Mouse (Mus musculus): Measurements from ENCODE around the gene Vsig10.
"Not testable (repeated sequence)": the region's sequence is repeated elsewhere in the genome, so short reads cannot be mapped to it uniquely, and the experiment has no call there.

Vsig10 gene

DNA sequence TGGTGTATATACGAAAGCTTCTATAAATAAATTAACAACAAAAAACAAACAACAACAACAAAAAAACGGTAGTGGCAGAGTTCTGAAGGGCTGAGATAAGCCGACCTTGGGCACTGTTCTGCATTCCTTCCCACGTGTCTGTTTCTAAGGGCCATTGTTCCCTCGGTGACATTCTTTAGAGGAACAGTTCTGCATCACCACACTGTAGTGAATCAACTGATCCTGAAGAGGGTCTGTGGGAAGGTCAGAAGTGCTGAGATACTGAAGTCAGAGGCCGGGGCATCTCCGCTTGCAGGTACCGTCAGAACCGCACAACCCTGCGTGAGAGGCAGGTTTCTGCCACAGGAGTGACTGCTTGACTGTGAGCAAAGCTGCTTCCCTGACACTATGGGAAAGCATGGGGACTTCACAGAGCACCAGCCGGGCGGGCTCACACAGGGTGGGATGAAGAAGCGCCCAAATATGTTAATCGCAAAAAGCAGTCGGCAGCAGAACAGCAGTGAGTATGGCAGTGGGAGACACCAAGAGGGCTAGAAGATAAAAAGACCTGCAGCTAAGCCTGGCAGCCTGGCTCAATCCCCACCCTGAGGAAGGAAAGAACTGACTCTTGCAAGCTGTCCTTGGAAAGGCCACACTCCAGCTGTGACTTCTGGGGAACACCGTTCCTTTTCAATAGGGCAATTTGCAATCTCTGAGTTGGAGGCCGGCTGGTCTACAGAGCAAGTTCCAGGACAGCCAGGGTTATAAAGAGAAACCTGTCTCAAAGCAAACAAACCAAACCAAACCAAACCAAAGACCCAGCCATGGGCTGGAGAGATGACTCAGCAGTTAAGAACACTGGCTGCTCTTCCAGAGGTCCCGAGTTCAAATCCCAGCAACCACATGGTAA, 14.9 kb upstream of the Vsig10 start:
- DNase-seq (ENCODE audit: low read depth, low spot score) = no peak

DNA sequence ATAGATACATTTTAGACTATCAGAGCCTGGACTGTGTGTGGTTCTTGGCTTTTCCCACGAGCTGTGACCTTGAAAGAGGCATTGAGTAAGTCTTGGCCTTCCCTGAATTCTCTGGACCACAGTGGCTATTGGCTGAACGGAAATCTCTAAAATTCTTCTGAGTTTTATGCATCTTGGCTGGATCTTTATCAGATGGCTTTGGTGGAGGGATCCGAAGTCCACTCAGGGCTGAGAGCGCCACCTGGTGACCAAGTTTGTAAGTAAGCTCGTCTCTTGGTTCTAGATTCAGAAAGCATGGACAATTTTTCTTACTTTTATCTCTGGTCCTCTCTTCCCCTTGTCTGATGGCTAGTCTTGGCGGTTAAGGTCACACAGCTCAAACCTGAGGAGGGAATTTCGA, 13.9 kb upstream of the Vsig10 start:
- DNase-seq (ENCODE audit: low read depth, low spot score) = no peak

DNA sequence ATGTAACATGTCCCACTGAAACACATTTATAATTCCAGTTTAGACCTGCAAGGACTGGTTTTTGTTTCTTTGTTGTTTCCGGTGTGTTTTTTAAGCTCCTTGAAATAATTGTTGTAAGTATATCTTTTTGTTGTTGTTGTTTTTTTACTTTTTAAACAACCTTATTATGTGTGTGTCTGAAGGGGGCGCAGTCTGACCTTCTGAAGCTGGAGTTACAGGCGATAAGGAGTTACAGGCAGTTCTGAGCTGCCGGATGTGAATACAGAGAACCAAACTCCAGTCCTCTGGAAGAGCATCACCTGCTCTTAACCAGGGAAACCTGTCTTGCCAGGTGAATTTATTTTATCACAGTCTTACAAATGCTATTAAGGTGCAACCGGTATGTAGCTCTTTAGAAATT, 13.1 kb upstream of the Vsig10 start:
- no peak for DNase-seq (ENCODE audit: low read depth, low spot score)

DNA sequence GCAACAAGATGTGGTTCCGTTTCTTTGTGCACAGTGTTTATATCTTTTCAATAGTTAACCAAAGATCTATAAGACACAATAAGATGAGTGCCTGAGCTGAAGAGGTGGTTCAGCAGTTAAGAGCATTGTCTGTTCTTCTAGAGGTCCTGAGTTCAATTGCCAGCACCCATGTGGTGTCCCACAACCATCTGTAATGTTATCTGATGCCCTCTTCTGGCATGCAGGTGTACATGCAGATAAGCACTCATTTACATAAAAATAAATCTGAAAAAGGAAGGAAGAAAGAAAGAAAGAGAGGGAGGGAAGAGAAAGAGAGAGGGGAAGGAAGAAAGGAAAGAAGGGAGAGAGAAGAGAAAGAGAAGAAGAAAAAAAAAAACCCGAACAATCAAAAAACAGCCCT, 12.1 kb upstream of the Vsig10 start:
- DNase-seq (ENCODE audit: low read depth, low spot score) = no peak

DNA sequence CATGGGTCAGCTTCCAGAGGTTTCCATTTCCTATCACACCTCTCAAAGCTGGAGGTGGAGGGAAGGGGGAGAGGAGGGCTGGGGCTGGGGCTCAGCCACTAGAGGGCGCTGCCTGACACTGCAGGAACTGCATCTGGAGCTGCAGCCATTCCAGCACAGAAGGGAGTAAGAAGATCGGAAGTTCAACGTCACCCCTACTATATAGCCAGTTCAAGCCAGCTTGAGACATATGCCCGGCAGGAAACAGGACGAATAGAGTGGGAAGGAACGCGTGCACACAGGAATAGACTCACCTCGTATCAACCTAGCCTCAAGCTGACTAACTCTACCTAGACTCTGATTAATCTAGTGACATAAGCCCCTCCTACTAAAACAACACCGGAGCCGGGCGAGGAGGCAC, 11.2 kb upstream of the Vsig10 start:
- DNase-seq (ENCODE audit: low read depth, low spot score) = peak; percentile 75

DNA sequence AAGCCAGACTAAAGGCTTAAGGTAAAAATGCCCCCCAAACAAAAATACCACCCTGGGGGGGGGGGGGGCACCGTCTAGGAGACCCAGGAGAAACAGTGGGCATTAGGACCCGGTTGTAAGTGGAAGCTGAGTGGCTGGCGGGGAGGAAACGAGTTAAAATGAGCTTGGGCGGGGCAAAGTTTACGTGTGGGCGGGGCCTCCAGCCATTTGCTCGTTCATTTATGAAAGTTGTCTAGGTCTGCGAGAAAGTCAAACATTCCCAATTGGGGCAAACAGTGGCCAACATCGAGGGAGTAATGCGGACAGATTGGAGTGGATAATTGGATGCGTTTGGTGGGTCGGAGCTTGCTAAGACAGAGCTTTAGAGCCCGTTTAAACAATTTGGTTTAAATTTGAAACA, 5.5 kb upstream of the Vsig10 start:
- DNase-seq (ENCODE audit: low read depth, low spot score) = no peak

DNA sequence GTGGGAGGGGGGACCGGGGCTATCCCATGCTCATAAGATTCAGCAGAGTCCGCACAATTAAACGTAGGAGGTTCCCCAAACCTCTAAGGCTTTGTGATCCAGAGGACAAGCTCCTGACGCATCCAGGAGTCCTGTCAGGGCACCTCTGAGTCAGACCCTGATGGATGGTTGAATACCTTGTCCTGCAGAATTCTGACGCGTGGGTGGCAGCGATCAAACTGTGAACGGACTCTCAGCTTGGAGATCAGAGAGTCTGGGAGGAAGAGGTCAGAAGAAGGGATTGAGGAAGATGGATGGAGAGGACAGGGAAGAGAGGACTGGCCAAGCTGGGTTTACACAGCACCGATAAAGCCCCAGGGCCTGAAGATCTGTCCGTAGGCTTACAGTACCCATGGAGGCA, 5.0 kb upstream of the Vsig10 start:
- no peak for DNase-seq (ENCODE audit: low read depth, low spot score)

DNA sequence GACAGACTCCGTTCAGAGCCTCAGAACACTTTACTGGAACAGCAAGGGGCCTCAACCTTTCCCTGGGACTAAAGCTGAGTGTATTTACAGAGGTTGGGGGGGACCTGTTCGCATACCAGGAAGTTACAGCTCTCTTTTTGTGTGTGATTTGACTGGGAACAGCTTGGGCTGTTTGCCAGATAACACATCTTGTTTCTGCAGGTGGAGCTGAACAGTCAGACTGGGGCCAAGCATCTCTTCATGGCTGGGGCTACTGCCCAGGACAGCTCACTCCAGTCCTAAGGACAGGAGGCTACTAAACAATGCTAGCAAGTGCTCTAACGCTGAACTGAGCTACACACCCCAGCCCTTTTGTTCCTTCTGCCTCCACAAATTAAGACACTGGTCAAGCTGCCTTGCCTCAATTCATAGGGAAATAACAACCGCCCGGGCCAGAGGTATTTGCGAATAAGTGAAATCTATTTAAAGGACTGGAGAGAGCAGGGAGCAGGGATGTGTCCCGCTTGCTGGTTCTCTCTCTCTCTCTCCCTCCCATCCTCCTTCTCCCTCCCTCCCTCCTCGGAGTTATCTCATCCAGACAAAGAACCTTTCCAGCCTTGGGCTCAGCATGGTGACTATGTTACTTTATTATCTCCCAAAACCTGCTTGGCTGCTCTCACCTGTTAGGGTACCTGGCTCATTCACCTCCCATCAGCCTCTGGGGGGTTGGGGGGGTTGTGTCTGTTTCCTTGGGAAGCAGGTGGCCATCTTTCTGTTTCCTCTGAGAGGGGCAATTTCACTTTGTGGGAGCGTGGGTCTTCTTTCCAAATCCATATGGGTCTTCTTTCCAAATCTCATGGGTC, 4.1 kb upstream of the Vsig10 start:
- DNase-seq (ENCODE audit: low read depth, low spot score) = no peak

DNA sequence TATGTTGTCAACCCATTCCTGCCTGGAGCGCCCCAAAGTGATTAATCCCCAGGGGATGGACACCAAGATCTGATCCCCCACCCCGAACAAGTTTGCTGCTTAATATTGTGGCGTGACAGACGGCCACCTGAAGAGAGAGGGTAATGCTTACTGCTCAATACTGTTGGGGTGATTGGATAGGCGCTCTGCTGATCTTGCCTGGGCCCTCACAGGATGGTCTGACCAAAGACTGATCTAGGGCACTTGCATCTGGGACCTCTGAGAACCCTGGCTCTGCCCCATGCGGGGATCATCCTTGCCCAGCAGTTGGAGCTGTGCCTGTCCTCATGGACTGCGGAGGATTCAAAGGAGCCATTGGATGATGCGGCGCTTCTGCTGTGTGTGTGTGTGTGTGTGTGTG, 4.9 kb downstream of the Vsig10 start:
- no peak for DNase-seq (ENCODE audit: low read depth, low spot score)

DNA sequence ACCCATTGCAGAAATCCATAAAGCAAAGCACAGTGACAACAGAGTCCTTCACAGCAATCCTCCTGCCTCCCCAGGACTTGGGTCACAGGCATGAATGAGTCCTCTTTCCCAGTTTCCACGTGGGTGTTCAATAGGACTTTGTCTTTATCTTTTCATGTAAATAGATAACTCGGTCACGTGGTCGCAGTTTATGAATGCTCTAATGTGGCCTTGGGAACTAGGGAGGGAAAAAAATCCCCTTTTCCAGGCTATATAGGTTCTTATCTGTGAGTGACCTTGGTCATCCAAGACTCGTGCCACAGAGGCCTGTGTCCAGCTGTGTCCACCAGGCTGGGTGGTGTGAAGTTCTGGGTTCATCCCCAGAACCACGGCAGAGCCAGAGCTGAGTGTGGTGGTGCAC, 7.5 kb downstream of the Vsig10 start:
- no peak for DNase-seq (ENCODE audit: low read depth, low spot score)

DNA sequence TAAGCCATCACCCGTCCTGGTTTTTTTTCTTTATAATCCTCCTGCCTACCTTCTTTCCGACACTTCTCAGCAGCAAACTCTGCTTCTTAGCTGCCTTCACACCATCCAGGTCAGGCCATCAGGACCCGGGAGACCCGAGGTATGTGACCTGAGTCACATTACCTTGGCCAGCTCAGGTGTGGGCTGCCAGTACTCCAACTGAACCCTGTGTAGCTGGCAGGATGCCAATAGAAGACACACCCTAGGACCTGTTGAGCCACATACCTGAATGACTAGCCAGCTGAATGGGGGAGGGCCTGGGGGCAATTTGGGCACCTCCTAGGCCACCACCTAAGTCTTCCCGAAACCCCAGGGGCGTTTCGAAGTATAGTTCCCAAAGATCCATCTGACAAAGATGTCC, 11.6 kb downstream of the Vsig10 start:
- no peak for DNase-seq (ENCODE audit: low read depth, low spot score)

DNA sequence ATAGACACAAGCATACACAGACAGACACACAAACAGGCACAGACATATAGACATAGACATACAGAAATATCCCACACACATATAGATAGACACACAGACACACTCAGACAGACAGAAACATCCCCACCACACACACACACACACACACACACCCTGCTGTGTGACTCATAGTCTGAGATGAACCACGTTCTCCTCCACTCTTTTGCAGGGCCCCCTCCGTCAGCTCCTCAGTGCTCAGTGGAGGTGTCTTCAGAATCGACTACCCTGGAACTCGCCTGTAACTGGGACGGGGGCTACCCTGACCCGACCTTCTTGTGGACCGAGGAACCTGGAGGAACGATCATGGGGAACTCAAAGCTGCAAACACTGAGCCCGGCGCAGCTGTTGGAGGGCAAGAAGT, 19.1 kb downstream of the Vsig10 start:
- no peak for DNase-seq (ENCODE audit: low read depth, low spot score)

DNA sequence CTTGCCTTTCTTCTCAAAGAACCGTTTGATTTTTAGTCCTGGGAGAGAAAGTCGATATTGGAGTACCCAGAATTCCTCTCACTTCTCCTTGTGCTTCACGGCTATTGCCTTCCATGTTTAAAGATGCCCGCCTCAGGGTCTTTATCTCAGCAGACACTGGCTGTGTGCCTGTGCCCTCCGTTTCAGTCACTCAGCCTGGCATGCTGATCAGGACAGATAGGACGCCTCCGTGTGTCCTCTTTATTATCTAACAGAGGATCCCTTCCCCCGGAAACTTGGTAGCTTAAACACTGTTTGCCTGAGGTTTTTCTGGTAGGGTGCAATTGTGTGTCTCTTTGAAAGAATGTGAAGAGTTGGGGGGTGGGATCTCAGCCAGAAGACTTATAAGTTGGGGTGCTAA, 19.6 kb downstream of the Vsig10 start:
- no peak for DNase-seq (ENCODE audit: low read depth, low spot score)

DNA sequence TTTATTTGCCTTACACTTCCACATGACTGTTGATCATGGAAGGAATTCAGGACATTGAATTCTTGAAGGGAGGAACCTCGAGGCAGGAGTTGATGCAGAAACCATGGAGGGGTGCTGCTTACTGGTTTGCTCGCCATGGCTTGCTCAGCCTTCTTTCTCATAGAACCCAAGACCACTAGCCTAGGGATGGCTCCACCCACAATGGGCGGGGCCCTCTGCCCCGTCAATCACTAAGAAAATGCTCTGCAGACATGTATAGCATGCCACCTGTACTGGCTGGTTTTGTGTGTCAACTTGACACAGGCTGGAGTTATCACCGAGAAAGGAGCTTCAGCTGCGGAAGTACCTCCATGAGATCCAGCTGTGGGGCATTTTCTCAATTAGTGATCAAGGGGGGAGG, 21.2 kb downstream of the Vsig10 start:
- no peak for DNase-seq (ENCODE audit: low read depth, low spot score)

DNA sequence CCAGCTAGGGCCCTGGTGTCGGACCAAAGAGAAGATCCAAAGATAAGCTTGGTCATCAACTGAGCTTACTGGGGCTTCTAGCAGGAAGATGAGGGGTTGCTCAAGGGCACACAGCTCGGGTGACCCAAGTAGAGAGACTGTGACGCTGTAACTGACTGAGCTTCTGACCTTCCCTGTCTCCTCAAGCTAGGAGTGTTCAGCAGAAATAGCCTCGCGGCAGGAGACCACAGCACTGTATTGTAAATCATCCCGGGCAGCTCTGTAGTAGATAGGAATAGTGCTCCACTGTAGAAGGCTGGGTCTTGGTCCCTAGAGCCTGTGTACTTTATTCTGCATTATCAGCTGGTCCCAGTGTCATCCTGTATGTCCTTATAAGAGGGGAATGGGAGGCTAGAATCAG, 23.0 kb downstream of the Vsig10 start:
- DNase-seq (ENCODE audit: low read depth, low spot score) = no peak

DNA sequence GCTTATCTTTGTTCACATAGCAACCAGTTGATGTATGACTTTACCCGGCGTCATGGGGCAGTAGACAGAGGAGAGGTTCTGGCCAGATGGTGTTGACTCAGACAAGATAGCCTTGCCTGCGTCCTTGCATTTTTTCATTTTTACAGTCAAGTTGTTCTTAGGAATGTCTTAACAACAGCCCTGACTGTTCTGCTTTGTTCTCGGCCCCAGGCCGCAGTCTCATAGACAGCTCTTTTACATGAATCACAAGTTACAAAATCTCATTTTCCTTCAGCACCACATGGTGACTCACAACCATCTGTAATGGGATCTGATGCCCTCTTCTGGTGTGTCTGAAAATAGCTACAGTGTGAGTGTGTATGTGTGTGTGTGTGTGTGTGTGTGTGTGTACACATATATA, 25.6 kb downstream of the Vsig10 start:
- DNase-seq (ENCODE audit: low read depth, low spot score) = not testable (repeated sequence)

DNA sequence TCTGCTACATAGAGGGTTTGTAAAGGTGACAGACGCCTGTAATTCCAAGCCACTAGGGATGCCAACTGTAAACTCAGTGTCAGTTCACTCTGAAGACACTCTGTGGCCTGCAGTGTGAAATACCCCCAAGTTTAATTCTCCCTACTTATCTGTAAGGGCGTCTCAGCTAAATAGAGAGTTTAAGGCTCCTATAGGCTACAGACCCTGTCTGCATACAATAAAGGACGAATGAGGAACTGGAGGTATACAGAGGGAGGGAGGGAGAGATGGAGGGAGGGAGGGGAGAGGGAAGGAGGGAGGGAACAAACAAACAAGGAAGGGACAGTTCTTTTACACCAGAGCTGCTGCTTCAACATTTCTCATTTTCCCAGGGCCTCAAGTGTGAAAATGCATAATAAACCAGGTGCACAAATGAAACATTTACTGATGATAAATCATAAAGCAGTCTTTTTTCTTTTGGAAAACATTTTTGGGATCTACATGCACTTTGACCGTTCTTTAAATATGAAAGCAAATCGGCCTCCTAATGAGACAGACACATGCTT, 26.6 kb downstream of the Vsig10 start:
- DNase-seq (ENCODE audit: low read depth, low spot score) = no peak

DNA sequence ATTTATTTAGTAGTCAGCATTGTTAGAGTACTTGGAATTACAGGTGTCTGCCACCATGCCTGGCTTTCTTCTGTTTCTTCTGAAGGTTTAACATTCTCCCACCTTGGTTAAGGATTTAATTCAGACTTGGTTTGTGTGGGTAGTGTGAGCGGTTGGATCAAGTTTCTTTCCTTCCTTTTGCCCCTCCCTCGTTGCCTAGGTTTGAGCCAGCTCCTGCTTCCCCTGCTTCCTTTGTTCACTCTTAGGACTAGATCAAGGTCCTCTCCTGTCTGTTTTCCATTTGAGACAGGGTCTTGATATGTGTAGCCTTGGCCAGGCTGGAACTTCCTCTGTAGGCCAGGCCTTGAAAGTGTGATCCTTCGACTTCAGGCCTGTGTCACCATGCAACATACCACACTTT, 27.4 kb downstream of the Vsig10 start:
- no peak for DNase-seq (ENCODE audit: low read depth, low spot score)

DNA sequence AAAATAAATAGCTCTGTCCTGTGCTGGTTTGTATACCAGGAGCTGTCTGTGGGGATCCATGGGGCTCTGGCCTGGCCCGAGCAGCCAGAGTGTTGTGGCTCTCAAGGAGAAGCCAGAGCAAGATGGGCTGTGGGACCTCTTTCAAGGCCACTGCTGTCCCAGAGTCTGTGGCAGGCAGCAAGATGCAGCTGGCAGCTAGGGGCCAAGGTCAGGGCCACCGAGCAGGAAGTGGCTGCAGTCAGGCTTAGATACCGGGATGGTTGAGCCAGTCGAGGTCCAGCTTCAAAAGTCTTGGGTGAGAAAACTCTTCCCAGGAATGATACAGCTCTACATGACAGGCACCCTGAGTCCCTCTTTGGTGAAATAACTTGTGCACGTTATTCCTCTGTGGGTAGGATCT, 28.1 kb downstream of the Vsig10 start:
- no peak for DNase-seq (ENCODE audit: low read depth, low spot score)

DNA sequence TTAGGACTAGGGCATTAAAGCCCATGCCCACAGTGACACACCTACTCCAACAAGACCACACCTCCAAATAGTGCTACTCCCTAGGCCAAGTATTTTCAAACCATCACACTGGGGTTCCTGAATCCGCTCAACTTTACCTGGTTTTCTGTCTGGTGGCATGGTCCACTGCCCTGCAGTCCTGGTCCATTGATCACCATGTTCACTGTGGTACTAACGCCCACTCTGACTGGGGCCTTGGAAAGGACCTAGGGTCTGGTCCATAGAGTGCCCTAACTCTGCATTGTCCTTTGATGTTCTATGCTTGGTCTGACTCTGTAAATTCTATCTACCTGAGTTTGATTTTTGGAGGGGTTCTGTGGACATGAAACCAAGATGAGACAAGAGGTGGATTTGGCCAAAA, 29.0 kb downstream of the Vsig10 start:
- DNase-seq (ENCODE audit: low read depth, low spot score) = no peak

DNA sequence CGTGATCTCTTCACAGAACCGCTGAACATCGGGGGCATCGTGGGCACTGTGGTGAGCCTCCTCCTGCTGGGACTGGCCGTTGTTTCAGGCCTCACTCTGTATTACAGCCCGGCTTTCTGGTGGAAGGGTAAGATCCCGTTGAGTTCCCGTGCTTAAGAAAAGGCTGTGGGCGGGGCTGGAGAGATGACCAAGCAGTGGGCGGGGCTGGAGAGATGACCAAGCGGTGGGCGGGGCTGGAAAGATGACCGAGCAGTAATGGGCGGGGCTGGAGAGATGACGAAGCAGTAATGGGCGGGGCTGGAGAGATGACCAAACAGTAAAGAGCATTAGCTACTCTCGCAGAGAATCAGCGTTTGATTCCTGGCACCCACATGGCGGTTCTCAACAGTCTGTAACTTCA, 29.4 kb downstream of the Vsig10 start:
- no peak for DNase-seq (ENCODE audit: low read depth, low spot score)

DNA sequence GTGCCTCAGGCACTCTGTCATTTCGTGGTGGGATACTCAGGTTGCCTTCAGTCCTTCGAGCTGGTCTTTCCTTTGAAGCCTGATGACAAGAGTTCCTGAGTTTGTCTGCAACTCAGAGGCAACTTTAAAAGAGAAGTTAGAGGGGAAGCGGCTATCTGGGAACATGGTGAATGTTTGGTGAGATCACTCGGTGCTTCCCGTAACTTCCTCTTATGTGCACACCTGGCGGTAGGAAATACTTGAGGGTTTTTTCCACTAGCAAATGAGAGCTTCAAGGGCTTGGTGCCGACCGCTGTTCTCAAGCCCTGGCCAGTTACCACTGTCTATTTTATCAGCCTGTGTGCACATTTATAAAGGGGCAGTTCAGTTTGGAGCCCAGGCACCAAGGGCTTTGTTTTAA, 35.2 kb downstream of the Vsig10 start:
- DNase-seq (ENCODE audit: low read depth, low spot score) = no peak

Data from WW6 (cell line).